Mouse (Mus musculus): ENCODE data around the gene Sik3. TPM values are rescaled to one million over a fixed set of nuclear protein-coding genes. Genes with fewer than 3 reads are reported as not detected.

Sik3 gene
- polyA plus RNA-seq, 1 experiment from 2014 or later = 5.0 TPM

- peak overlapping the region; percentile 91 for H3K27ac ChIP-seq (ENCODE audit: low read depth)
- peak; percentile 68 for DNase-seq
- peak overlapping the region; percentile 86 for H3K4me2 ChIP-seq (ENCODE audit: low read depth, low read length)
- TF ChIP-seq CTCF (IDR thresholded peaks at IDR 0.05; ENCODE audit: low read depth) (peak; percentile 60), EP300 (IDR thresholded peaks at IDR 0.05; ENCODE audit: low read depth) (no peak)
- H3K9me3 ChIP-seq (ENCODE audit: low read length) = no peaks in the 10 kb centered on the region
- H3K4me1 ChIP-seq (ENCODE audit: insufficient read depth) = peaks cover 33% of the 10 kb centered on the region
- peak overlapping the region; percentile 88 for H3K9ac ChIP-seq (replicated peaks)
- ATAC-seq = no peak
- peak overlapping the region; percentile 85 for H3K4me3 ChIP-seq (ENCODE audit: low read depth, low read length)
- whole genome bisulfite sequencing (ENCODE audit: insufficient replicate concordance) = under 1% methylated on average over 10 of the region's 10 CpGs
- peaks cover 6% of the 10 kb centered on the region; the same call in 1 of the 2 replicates for H3K36me3 ChIP-seq (replicated peaks; ENCODE audit: insufficient read depth, low read length)
- no peaks in the 10 kb centered on the region for H3K27me3 ChIP-seq (ENCODE audit: insufficient read depth, low read length)
Measured at GRCm38 (mm10) chr9:46014251-46014681, 1.6 kb downstream of the Sik3 start.

- ATAC-seq = no peak
- H3K9ac ChIP-seq (replicated peaks) = no peak overlapping the region
- H3K9me3 ChIP-seq (ENCODE audit: low read length) = no peaks in the 10 kb centered on the region
- peak overlapping the region; percentile 7 for H3K27ac ChIP-seq (ENCODE audit: low read depth)
- TF ChIP-seq EP300 (IDR thresholded peaks at IDR 0.05; ENCODE audit: low read depth) (no peak), CTCF (IDR thresholded peaks at IDR 0.05; ENCODE audit: low read depth) (no peak)
- DNase-seq = no peak
- 15% methylated on average over 8 of the region's 8 CpGs for WGBS (ENCODE audit: insufficient replicate concordance)
- H3K4me2 ChIP-seq (ENCODE audit: low read depth, low read length) = peak overlapping the region; percentile 86
- no peak overlapping the region for H3K4me3 ChIP-seq (ENCODE audit: low read depth, low read length)
- no peaks in the 10 kb centered on the region for H3K27me3 ChIP-seq (ENCODE audit: insufficient read depth, low read length)
- H3K36me3 ChIP-seq (replicated peaks; ENCODE audit: insufficient read depth, low read length) = peaks cover 10% of the 10 kb centered on the region; the same call in 1 of the 2 replicates
- H3K4me1 ChIP-seq (ENCODE audit: insufficient read depth) = peaks cover 33% of the 10 kb centered on the region
Measured at GRCm38 (mm10) chr9:46015081-46015551, 2.5 kb downstream of the Sik3 start.

DNA sequence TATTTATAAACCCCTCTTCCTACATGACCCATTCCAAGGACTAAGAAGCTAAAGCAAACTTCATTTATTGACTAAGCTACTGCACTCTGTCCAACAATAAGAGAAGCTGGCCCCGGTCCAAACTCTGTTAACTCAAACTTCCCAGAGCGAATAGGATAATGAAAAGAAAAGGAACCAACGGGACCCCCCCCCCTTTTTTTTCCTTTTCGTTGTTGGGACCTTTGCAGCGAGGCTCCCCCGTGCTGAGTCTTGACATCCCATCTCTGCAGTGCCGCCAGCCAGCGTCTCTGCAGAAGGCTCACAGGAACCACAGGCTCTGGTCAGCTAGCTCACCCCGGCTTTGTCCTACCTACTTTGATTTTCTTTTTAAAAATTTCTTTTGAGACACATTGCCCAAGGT, 3.2 kb downstream of the Sik3 start:
- TF ChIP-seq EP300 (IDR thresholded peaks at IDR 0.05; ENCODE audit: low read depth) (no peak), CTCF (IDR thresholded peaks at IDR 0.05; ENCODE audit: low read depth) (no peak)

GRCm38 (mm10) chr9:46016417-46016816, 3.8 kb downstream of the Sik3 start:
- Histone ChIP-seq H3K4me3 (ENCODE audit: low read depth, low read length) (no peak overlapping the region), H3K4me1 (ENCODE audit: insufficient read depth) (peaks cover 29% of the 10 kb centered on the region), H3K4me2 (ENCODE audit: low read depth, low read length) (no peak overlapping the region; the same call in 1 of the 2 replicates), H3K9me3 (ENCODE audit: low read length) (no peaks in the 10 kb centered on the region), H3K9ac (replicated peaks) (no peak overlapping the region), H3K36me3 (replicated peaks; ENCODE audit: insufficient read depth, low read length) (peaks cover 10% of the 10 kb centered on the region; the same call in 1 of the 2 replicates), H3K27me3 (ENCODE audit: insufficient read depth, low read length) (no peaks in the 10 kb centered on the region), H3K27ac (ENCODE audit: low read depth) (no peak overlapping the region)
- no peak for TF ChIP-seq EP300 (IDR thresholded peaks at IDR 0.05; ENCODE audit: low read depth)
- TF ChIP-seq CTCF (IDR thresholded peaks at IDR 0.05; ENCODE audit: low read depth) = no peak
- no peak for DNase-seq
- WGBS (ENCODE audit: insufficient replicate concordance) = 71% methylated on average over 4 of the region's 4 CpGs
- ATAC-seq = no peak

More for the DNA sequence above, 3.2 kb downstream of the Sik3 start:
- Histone ChIP-seq H3K4me1 (ENCODE audit: insufficient read depth) (peaks cover 33% of the 10 kb centered on the region), H3K9me3 (ENCODE audit: low read length) (no peaks in the 10 kb centered on the region), H3K9ac (replicated peaks) (no peak overlapping the region), H3K27ac (ENCODE audit: low read depth) (no peak overlapping the region), H3K4me3 (ENCODE audit: low read depth, low read length) (no peak overlapping the region), H3K4me2 (ENCODE audit: low read depth, low read length) (peak overlapping the region; percentile 86), H3K27me3 (ENCODE audit: insufficient read depth, low read length) (no peaks in the 10 kb centered on the region), H3K36me3 (replicated peaks; ENCODE audit: insufficient read depth, low read length) (peaks cover 10% of the 10 kb centered on the region; the same call in 1 of the 2 replicates)
- ATAC-seq = no peak
- no peak for DNase-seq
- whole genome bisulfite sequencing (ENCODE audit: insufficient replicate concordance) = 42% methylated on average over 9 of the region's 9 CpGs

- Histone ChIP-seq H3K9me3 (ENCODE audit: low read length) (no peaks in the 10 kb centered on the region), H3K4me1 (ENCODE audit: insufficient read depth) (peaks cover 19% of the 10 kb centered on the region), H3K27me3 (ENCODE audit: insufficient read depth, low read length) (no peaks in the 10 kb centered on the region), H3K4me2 (ENCODE audit: low read depth, low read length) (no peak overlapping the region), H3K36me3 (replicated peaks; ENCODE audit: insufficient read depth, low read length) (peaks cover 10% of the 10 kb centered on the region; the same call in 1 of the 2 replicates), H3K9ac (replicated peaks) (no peak overlapping the region), H3K27ac (ENCODE audit: low read depth) (no peak overlapping the region), H3K4me3 (ENCODE audit: low read depth, low read length) (no peak overlapping the region)
- DNase-seq (no peak), ATAC-seq (no peak)
- TF ChIP-seq CTCF (IDR thresholded peaks at IDR 0.05; ENCODE audit: low read depth) (no peak), EP300 (IDR thresholded peaks at IDR 0.05; ENCODE audit: low read depth) (no peak)
- WGBS (ENCODE audit: insufficient replicate concordance) = 76% methylated on average over 6 of the region's 6 CpGs
Measured at GRCm38 (mm10) chr9:46018316-46018715, 5.7 kb downstream of the Sik3 start.

- H3K9ac ChIP-seq (replicated peaks) = no peak overlapping the region
- peaks cover 10% of the 10 kb centered on the region; the same call in 1 of the 2 replicates for H3K36me3 ChIP-seq (replicated peaks; ENCODE audit: insufficient read depth, low read length)
- no peak overlapping the region for H3K27ac ChIP-seq (ENCODE audit: low read depth)
- H3K4me1 ChIP-seq (ENCODE audit: insufficient read depth) = peaks cover 12% of the 10 kb centered on the region
- TF ChIP-seq CTCF (IDR thresholded peaks at IDR 0.05; ENCODE audit: low read depth) (no peak), EP300 (IDR thresholded peaks at IDR 0.05; ENCODE audit: low read depth) (no peak)
- H3K4me3 ChIP-seq (ENCODE audit: low read depth, low read length) = no peak overlapping the region
- H3K9me3 ChIP-seq (ENCODE audit: low read length) = no peaks in the 10 kb centered on the region
- H3K27me3 ChIP-seq (ENCODE audit: insufficient read depth, low read length) = no peaks in the 10 kb centered on the region
- H3K4me2 ChIP-seq (ENCODE audit: low read depth, low read length) = no peak overlapping the region
- 84% methylated on average over 6 of the region's 6 CpGs for WGBS (ENCODE audit: insufficient replicate concordance)
- no peak for DNase-seq
- no peak for ATAC-seq
Measured at GRCm38 (mm10) chr9:46019975-46020374, 7.4 kb downstream of the Sik3 start.

All from liver, postnatal 0 days (tissue).